Comparison of ENCODE assay signal across 8 mouse cellular contexts in genomic region chr11:20914297-20914997, GRCm38 (mm10).
DNase-seq lines count a peak whose midpoint lies in the region; ATAC-seq and TF ChIP-seq lines count a peak whose summit lies in the region.

No protein-coding gene starts in this region.

- H3K4me1 ChIP-seq in forebrain, embryonic 10.5 days = peaks cover 24% of the 10 kb centered on the region
- H3K4me1 ChIP-seq in forebrain, postnatal 0 days (ENCODE audit: insufficient read depth) = no peaks in the 10 kb centered on the region
- peaks cover 24% of the 10 kb centered on the region for H3K4me1 ChIP-seq in midbrain, embryonic 10.5 days
- peaks cover 2% of the 10 kb centered on the region; the same call in 1 of the 2 replicates for H3K4me1 ChIP-seq in midbrain, embryonic 11.5 days (ENCODE audit: control insufficient read depth, insufficient read depth, low read length)
- H3K4me1 ChIP-seq in liver, adult 2 months (ENCODE audit: control insufficient read depth, insufficient read depth, low read length) = peaks cover 4% of the 10 kb centered on the region
- peaks cover 3% of the 10 kb centered on the region for H3K4me1 ChIP-seq in stomach, postnatal 0 days (replicated peaks; ENCODE audit: control insufficient read depth, insufficient read depth)

- H3K4me3 ChIP-seq in forebrain, embryonic 10.5 days = no peak overlapping the region
- H3K4me3 ChIP-seq in forebrain, postnatal 0 days (ENCODE audit: low read depth, low read length) = no peak overlapping the region
- H3K4me3 ChIP-seq in midbrain, embryonic 10.5 days = no peak overlapping the region
- H3K4me3 ChIP-seq in midbrain, embryonic 11.5 days (ENCODE audit: low read depth, low read length) = no peak overlapping the region
- no peak overlapping the region for H3K4me3 ChIP-seq in liver, adult 2 months (ENCODE audit: insufficient read depth, low read depth, low read length)
- H3K4me3 ChIP-seq in stomach, postnatal 0 days (ENCODE audit: low read depth, low read length) = no peak overlapping the region

- H3K9ac ChIP-seq in forebrain, postnatal 0 days = no peak overlapping the region
- H3K9ac ChIP-seq in midbrain, embryonic 11.5 days (ENCODE audit: low read length) = no peak overlapping the region
- H3K9ac ChIP-seq in liver, adult 2 months (ENCODE audit: low read depth, low read length) = no peak overlapping the region
- H3K9ac ChIP-seq in stomach, postnatal 0 days (ENCODE audit: low read length) = no peak overlapping the region

- no peak for DNase-seq in forebrain, embryonic 10.5 days (ENCODE audit: extremely low spot score, low spot score)
- no peak for DNase-seq in forebrain, postnatal 0 days
- no peak for DNase-seq in midbrain, embryonic 10.5 days (ENCODE audit: low spot score)
- no peak for DNase-seq in midbrain, embryonic 11.5 days (ENCODE audit: low spot score, missing footprints)
- DNase-seq in liver, adult 2 months (ENCODE audit: extremely low read depth, low read depth, low spot score) = no peak
- no peak for DNase-seq in stomach, postnatal 0 days (ENCODE audit: low spot score)
- DNase-seq in thymus, postnatal 25 days = no peak

- no peaks in the 10 kb centered on the region for H3K79me2 ChIP-seq in liver, adult 2 months (ENCODE audit: control insufficient read depth, insufficient read depth, low read length)

- TF ChIP-seq EP300 in stomach, postnatal 0 days (optimal IDR thresholded peaks at IDR 0.05) = no peak

- H3K4me2 ChIP-seq in forebrain, postnatal 0 days (ENCODE audit: low read depth) = no peak overlapping the region
- H3K4me2 ChIP-seq in midbrain, embryonic 11.5 days = no peak overlapping the region
- H3K4me2 ChIP-seq in stomach, postnatal 0 days (replicated peaks; ENCODE audit: low read depth) = no peak overlapping the region

- no peaks in the 10 kb centered on the region for H3K36me3 ChIP-seq in forebrain, embryonic 10.5 days (replicated peaks)
- H3K36me3 ChIP-seq in forebrain, postnatal 0 days (ENCODE audit: insufficient read depth) = no peaks in the 10 kb centered on the region
- H3K36me3 ChIP-seq in midbrain, embryonic 10.5 days = no peaks in the 10 kb centered on the region
- no peaks in the 10 kb centered on the region for H3K36me3 ChIP-seq in midbrain, embryonic 11.5 days (ENCODE audit: control insufficient read depth, insufficient read depth, low read length)
- no peaks in the 10 kb centered on the region for H3K36me3 ChIP-seq in liver, adult 2 months (ENCODE audit: control insufficient read depth, insufficient read depth, low read length)
- H3K36me3 ChIP-seq in stomach, postnatal 0 days (ENCODE audit: control insufficient read depth, insufficient read depth, low read length) = no peaks in the 10 kb centered on the region

- TF ChIP-seq CTCF in forebrain, postnatal 0 days (IDR thresholded peaks at IDR 0.05; ENCODE audit: low read depth) = no peak
- no peak for TF ChIP-seq CTCF in liver, adult 2 months (IDR thresholded peaks at IDR 0.05; ENCODE audit: low read depth, low read length)
- TF ChIP-seq CTCF in stomach, postnatal 0 days (IDR thresholded peaks at IDR 0.05; ENCODE audit: low read depth) = no peak

- no peak for ATAC-seq in forebrain, postnatal 0 days
- no peak for ATAC-seq in midbrain, embryonic 11.5 days (ENCODE audit: low FRiP score)
- peak; percentile 28; the same call in 1 of the 2 replicates for ATAC-seq in stomach, postnatal 0 days (ENCODE audit: low FRiP score, low TSS enrichment)
- no peak for ATAC-seq in activated CD4-positive, CD25-positive, alpha-beta regulatory T cell, adult 4 months

- WGBS in forebrain, embryonic 10.5 days = 78% methylated on average over 12 of the region's 12 CpGs
- WGBS in forebrain, postnatal 0 days = 70% methylated on average over 12 of the region's 12 CpGs
- 85% methylated on average over 12 of the region's 12 CpGs for WGBS in midbrain, embryonic 10.5 days
- 76% methylated on average over 12 of the region's 12 CpGs for WGBS in midbrain, embryonic 11.5 days
- 63% methylated on average over 12 of the region's 12 CpGs for WGBS in liver, adult 2 months
- 55% methylated on average over 12 of the region's 12 CpGs for WGBS in stomach, postnatal 0 days

- no peaks in the 10 kb centered on the region for H3K9me3 ChIP-seq in forebrain, embryonic 10.5 days
- no peaks in the 10 kb centered on the region for H3K9me3 ChIP-seq in forebrain, postnatal 0 days (ENCODE audit: low read length)
- H3K9me3 ChIP-seq in midbrain, embryonic 10.5 days (replicated peaks) = no peaks in the 10 kb centered on the region
- no peaks in the 10 kb centered on the region for H3K9me3 ChIP-seq in midbrain, embryonic 11.5 days (ENCODE audit: control insufficient read depth, low read length)
- no peaks in the 10 kb centered on the region for H3K9me3 ChIP-seq in stomach, postnatal 0 days (ENCODE audit: control insufficient read depth, low read length)

- peak overlapping the region; percentile 73 for H3K27ac ChIP-seq in forebrain, embryonic 10.5 days
- no peak overlapping the region for H3K27ac ChIP-seq in forebrain, postnatal 0 days (ENCODE audit: low read depth, low read length)
- H3K27ac ChIP-seq in midbrain, embryonic 10.5 days (replicated peaks) = 0 out of 2 replicates have a peak overlapping the region, but pooled peaks have one; percentile 71
- H3K27ac ChIP-seq in midbrain, embryonic 11.5 days (ENCODE audit: low read depth, low read length) = no peak overlapping the region
- H3K27ac ChIP-seq in liver, adult 2 months (replicated peaks; ENCODE audit: insufficient read depth, low read depth, low read length) = peak overlapping the region; percentile 52
- 0 out of 2 replicates have a peak overlapping the region, but pooled peaks have one; percentile 18 for H3K27ac ChIP-seq in stomach, postnatal 0 days (replicated peaks)

- TF ChIP-seq POLR2A in liver, adult 2 months (IDR thresholded peaks at IDR 0.05; ENCODE audit: extremely low read depth, insufficient read depth, low read length) = no peak

- H3K27me3 ChIP-seq in forebrain, embryonic 10.5 days (ENCODE audit: poor library complexity, severe bottlenecking) = no peaks in the 10 kb centered on the region
- H3K27me3 ChIP-seq in forebrain, postnatal 0 days (ENCODE audit: insufficient read depth, low read length) = no peaks in the 10 kb centered on the region
- no peaks in the 10 kb centered on the region for H3K27me3 ChIP-seq in midbrain, embryonic 10.5 days (ENCODE audit: low read depth, poor library complexity, severe bottlenecking)
- no peaks in the 10 kb centered on the region for H3K27me3 ChIP-seq in midbrain, embryonic 11.5 days (ENCODE audit: control insufficient read depth, insufficient read depth, low read length)
- no peaks in the 10 kb centered on the region for H3K27me3 ChIP-seq in liver, adult 2 months (ENCODE audit: control insufficient read depth, insufficient read depth, low read length)
- H3K27me3 ChIP-seq in stomach, postnatal 0 days (ENCODE audit: control insufficient read depth, insufficient read depth, low read length) = no peaks in the 10 kb centered on the region

Comparison
In these comparisons a context has a peak if more than half of its experiments do, and no peak if none do; other contexts are left out.
1. H3K27ac ChIP-seq: peak in forebrain, embryonic 10.5 days (single experiment), midbrain, embryonic 10.5 days (single experiment), liver, adult 2 months (single experiment) and stomach, postnatal 0 days (single experiment); none in forebrain, postnatal 0 days (single experiment) and midbrain, embryonic 11.5 days (single experiment).